Mouse (Mus musculus): ENCODE data around the gene Aqp5.

- TF ChIP-seq CTCF (IDR thresholded peaks at IDR 0.05; ENCODE audit: low read depth), result no peak
- TF ChIP-seq EP300 (optimal IDR thresholded peaks at IDR 0.05), result no peak
These were observed 21.9 kb upstream of the Aqp5 start for GRCm38 (mm10) chr15:99568682-99569081.
